Mouse (Mus musculus): ENCODE data around the gene Ctss. TPM values are rescaled to one million over a fixed set of nuclear protein-coding genes. Genes with fewer than 3 reads are reported as not detected.
"Not testable (repeated sequence)": the region's sequence is repeated elsewhere in the genome, so short reads cannot be mapped to it uniquely, and the experiment has no call there.

Ctss gene
- total RNA-seq, 2 experiments from 2014 or later, result 96.5 to 142 TPM

DNA sequence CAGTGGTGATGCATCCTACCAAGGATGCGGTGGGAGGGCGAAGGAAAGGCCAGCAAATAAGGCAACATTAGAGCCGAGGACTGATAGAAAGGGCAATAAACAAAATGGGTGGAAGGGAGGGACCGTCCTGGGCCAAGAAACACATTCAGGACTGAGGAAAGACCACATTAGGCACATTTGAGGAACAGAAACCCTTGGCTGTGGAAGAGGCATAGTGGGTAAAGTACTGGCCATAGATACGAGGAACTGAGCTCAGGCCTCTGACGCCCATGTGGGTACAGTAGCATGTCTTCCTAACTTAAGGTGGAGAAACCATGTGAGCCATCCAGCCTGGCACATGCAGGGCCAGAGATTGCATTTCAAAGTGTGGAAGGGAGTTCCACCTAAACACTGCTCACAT lies 3.2 kb downstream of the Ctss start:
- ATAC-seq (replicated peaks; ENCODE audit: low FRiP score, poor library complexity, severe bottlenecking), result no peak

DNA sequence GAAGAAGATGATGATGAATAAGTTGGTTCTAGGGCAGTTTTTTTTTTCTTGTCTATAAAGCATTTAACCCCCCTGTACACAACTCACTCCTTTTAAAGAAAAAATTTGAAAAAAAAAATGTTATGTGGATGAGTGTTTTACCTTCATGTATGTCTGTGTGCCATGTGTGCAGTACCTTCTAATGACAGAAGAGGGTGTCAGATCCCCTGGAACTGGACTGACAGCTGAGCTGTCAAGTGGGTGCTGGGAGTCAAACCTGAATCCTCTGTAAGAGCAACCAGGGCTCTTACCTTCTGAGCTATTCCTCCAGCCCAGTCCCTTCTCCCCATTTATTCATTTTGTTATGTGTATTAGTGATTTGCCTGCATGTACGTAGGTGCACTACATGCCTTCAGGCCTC lies 4.4 kb downstream of the Ctss start:
- ATAC-seq (replicated peaks; ENCODE audit: low FRiP score, poor library complexity, severe bottlenecking), result 0 out of 2 replicates have a peak, but pooled peaks have one; percentile 29

DNA sequence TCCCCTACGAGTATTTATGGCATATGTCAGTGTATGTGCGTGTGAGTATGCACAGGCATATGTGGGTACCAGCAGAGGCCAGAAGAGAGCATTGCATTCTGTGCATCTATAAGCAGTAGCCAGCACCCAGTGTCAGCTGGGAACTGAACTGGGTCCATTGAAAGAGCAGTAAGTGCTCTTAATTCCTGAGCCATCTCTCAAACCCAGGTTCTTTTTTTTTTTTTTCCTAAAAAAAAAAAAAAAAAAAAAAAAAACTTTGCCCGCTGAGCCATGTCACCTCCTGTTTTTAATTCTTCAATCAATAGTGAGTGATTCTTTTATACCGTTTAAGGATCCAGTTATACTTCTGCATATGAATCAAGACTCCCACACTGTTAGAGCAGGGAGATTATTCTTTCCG lies 6.8 kb downstream of the Ctss start:
- no peak for ATAC-seq (replicated peaks; ENCODE audit: low FRiP score, poor library complexity, severe bottlenecking)

DNA sequence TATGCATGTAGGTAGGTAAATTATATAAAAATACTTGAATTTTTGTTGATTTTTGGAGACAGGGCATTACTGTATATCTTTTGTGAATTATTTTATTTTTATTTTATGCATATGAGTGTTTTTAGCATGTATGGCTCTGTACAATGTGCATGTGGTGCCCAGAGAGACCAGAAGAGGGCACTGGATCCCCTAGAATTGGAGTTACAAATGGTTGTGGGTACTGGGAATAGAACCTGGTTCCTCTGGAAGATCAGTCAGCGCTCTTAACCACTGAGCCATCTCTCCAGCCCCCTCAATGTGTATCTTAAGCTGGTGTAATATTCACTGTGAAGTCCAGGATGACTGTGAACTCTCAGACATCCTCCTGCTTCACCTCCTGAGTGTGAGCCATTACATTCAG lies 8.3 kb downstream of the Ctss start:
- no peak for ATAC-seq (replicated peaks; ENCODE audit: low FRiP score, poor library complexity, severe bottlenecking)

DNA sequence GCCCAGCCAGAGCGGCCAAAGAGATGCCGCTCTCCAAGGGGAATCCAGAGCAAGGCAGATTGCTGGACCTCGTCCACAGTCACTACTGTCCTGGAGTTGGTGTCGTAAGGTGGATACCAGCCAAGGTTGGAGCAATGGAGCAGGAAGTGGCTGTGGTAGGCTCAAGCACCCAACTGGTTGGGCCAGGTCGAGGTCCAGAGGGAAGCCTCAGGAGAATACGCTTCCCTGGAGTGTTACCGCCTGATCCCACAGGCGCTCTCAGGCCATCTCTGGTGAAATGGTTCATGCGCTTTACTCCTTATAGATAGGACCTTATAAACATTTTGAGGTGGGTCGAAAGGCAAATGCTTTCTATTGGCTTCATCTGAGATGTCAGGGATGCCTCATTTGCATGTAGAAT lies 12.3 kb downstream of the Ctss start:
- no peak for ATAC-seq (replicated peaks; ENCODE audit: low FRiP score, poor library complexity, severe bottlenecking)

DNA sequence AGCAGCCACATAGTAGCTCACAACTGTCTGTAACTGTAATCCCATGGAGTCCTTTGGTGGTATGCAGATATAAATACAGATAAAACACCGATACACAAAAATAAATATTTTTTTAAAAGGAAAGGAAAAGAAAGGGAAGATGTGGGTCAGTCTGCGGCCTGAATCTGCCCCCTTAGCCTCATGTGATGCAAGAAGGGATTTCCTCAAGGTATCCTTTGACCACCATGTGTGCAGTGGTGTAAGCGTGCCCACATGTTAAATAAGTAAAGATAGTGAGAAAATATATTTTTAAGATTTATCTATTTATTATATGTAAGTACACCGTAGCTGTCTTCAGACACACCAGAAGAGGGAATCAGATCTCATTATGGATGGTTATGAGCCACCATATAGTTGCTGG lies 13.3 kb downstream of the Ctss start:
- no peak for ATAC-seq (replicated peaks; ENCODE audit: low FRiP score, poor library complexity, severe bottlenecking)

DNA sequence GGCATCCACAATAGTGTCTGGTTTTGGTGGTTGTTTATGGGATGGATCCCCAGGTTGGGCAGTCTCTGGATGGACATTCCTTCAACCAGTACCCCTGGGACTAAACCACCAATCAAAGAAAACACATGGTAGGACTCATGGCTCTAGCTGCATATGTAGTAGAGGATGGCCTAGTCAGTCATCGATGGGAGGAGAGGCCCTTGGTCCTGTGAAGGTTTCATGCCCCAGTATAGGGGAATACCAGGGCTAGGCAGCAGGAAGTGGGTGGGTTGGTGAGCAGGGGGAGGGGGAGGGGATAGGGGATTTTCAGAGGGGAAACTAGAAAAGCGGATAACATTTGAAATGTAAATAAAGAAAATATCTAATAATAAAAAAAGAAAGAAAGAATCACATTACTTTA lies 14.6 kb downstream of the Ctss start:
- not testable (repeated sequence) for ATAC-seq (replicated peaks; ENCODE audit: low FRiP score, poor library complexity, severe bottlenecking)

DNA sequence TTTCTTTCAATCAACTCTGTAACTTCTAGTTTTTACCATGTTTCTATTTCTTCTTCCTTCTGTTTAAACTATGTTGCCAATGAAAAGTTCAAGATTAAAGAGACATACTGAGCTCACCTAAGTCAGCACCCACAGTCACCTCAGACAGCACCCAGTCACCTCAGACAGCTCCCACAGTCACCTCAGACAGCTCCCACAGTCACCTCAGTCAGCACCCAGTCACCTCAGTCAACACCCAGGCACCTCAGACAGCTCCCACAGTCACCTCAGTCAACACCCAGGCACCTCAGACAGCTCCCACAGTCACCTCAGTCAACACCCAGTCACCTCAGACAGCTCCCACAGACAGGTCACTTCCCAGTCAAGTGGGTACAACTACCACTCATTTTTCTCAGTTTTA lies 15.6 kb downstream of the Ctss start:
- ATAC-seq (replicated peaks; ENCODE audit: low FRiP score, poor library complexity, severe bottlenecking), result peak; percentile 41; the same call in 1 of the 2 replicates

DNA sequence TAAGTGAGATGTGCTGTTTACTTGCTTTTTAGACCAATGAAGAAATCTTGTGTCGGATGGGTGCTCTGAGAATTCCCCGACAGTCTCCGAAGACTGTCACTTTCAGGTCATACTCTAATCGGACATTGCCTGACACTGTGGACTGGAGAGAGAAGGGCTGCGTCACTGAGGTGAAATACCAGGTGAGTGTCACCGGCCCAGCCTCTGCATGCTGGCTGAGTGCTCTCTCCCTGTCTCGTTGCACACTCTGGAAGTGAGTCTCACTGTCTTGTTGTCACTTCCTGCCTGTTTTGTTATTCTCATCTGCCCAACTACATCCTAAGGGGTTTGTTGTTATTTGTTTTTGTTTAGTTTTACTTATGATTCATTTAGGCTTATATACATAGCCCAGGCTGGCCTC lies 16.4 kb downstream of the Ctss start:
- ATAC-seq (replicated peaks; ENCODE audit: low FRiP score, poor library complexity, severe bottlenecking), result no peak

DNA sequence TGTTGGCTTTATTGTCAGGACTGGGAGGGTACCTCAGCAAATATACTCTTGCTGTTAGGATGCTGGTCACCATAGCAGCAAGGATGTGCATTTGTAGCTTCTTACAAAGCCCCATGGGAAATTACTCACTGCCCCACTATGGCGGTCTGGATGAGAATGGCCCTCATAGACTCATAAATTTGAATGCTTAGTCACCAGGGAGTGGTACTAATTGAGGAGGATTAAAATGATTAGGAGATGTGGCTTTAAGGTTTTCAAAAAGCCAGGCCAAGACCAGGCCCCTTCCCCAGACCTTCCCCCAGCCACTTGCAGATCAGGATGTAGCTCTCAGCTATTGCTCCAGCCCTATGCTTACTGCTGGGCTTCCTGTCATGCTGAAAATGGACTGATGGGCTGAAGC lies 23.6 kb downstream of the Ctss start:
- no peak for ATAC-seq (replicated peaks; ENCODE audit: low FRiP score, poor library complexity, severe bottlenecking)

DNA sequence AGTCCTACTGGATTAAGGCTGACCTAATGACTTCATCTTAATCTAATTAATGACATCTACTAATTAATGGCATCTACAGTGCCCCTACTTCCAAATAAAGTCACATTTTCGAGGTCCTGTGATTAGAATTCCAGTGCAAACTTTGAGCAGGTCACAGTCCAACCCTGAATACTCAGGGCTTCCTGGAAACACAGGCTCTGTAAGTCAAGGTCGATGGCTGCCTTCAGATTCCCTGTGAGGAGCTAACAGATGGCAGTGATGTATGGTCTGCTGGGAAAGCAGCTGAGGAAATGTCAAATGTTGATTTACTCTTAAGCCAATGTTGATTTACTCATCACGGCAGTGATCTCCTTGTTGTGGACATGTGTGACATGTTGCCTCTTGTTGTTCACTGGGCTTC lies 27.4 kb downstream of the Ctss start:
- ATAC-seq (replicated peaks; ENCODE audit: low FRiP score, poor library complexity, severe bottlenecking), result no peak

DNA sequence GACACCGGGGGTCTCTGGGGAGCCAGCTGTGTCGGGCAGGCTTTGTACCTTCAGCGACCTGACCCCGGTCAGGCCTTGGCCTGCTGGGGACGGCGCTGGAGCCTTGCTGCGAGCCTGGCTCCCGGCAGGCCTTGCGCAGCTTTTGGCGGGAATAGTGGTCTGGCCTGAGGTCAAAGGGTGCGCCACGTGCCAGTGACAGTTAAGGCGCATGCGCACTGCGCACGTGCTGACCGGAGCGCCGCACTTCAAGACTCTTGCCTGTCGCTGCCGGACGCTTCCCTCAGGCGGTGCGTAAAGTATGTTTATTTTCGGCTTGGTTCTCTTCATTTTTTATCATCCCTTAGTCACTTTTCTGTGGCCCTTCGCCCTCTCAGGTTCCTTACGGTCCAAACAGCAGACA lies 32.9 kb downstream of the Ctss start, which contains the start of gene Hormad1:
TSS of gene Hormad1 (plus strand) at position 241 of the 400 bp plus-strand sequence.
- 0 out of 2 replicates have a peak, but pooled peaks have one; percentile 32 for ATAC-seq (replicated peaks; ENCODE audit: low FRiP score, poor library complexity, severe bottlenecking)

DNA sequence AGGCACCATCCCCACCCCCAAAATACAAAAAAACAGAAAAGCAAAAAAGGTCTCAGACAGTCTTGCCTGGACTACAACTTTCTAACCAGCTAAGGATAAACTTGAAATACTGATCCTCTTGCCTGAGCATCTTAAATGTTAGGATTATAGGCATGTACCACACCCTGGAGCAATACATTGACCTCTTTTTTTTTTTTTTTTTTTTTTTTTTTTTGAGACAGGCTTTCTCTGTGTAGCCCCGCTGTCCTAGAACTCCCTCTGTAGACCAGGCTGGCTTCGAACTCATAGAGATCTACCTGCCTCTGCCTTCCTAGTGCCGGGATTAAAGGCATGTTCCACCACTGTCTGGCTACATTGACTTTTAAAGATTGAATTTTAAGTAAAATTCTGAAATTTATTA lies 34.2 kb downstream of the Ctss start:
- no peak for ATAC-seq (replicated peaks; ENCODE audit: low FRiP score, poor library complexity, severe bottlenecking)

DNA sequence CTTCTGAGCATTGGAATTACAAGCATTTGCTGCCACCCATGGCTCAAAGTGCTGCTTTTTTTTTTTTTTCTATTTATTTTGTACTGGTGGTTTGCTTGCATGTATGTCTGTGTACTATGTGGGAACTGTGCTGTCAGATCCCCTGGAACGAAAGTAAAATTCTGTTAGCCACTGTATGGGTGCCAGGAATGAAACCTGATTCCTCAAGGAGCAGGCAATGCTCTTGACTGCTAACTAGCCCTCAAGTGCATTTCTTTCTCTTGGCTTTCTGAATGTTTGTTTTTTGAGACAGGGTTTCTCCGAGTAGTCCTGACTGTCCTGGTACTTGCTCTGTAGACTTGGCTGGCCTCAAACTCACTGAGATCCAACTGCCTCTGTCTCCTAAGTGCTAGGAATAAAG lies 35.2 kb downstream of the Ctss start:
- ATAC-seq (replicated peaks; ENCODE audit: low FRiP score, poor library complexity, severe bottlenecking), result no peak

DNA sequence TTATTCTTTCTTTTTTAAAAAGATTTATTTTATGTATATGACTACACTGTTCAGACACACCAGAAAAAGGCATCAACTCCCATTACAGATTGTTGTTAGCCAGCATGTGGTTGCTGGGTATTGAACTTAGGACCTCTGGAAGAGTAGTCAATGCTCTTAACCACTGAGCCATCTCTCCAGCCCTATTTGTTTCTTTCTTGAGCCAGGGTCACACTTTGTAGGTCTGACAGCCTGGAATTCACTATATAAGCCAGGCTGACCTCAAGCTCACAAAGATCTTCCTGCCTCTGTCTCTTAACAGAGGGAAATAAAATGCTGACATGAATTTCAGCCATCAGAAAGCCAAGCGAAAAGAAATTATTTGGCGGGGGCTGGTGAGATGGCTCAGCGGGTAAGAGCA lies 43.0 kb downstream of the Ctss start:
- no peak for ATAC-seq (replicated peaks; ENCODE audit: low FRiP score, poor library complexity, severe bottlenecking)

DNA sequence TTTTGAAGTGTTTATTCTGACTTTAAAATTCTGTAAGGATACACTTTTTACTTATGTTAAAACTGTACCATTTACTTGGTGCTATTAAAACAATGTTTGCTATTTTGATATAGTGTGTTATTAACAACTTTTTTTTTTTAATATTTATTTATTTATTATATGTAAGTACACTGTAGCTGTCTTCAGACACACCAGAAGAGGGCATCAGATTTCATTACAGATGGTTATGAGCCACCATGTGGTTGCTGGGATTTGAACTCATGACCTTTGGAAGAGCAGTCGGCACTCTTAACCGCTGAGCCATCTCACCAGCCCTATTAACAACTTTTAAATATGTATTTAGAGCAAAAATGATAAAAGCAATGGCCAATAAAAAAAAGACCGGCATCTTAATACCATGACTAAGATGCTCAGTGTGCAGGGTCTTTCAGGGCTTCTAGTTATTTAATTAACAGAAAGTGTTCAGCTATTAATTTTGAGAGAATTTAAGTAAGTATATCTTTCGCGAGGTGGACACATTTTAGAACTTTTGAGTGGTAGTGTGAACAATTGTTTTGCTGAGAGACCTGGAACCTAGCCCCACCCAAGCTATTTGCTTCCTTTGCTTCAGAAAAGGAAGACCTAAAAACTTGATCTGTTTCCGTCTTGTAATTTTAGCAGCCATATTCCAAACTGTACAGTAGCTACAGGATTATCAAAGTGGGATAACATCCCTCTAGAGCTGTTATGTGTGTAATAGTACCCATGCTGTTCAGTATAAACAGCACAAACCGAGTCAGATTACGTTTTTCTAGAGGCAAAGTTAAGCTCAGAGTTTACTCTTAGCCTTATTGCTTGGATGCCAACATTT lies 61.4 kb downstream of the Ctss start:
- no peak for ATAC-seq (replicated peaks; ENCODE audit: low FRiP score, poor library complexity, severe bottlenecking)

DNA sequence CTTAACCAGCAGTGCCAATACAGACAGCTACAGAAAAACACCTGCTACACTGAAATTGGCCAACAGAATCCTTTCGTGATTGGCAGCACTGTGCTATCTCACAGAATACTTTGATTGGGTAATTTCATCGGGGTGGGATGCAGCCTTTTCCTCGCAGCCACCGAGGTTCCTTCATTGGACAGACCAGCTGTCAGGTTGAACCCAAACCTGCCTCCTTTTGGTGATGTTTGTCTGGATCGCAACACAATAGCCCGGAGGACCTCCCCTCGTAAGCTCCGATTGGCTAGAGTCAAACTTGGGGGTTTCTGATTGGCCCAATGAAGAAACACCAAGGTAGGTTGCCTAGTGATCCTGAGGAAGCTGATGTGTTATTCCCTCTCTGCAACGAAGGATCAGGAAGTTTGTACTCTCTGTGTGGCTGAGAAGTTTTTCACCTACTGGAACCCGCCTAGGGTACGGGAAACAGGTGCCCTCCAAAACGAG lies 62.1 kb downstream of the Ctss start, which contains the start of gene Golph3l:
TSS of gene Golph3l (plus strand) at position 331 of the 483 bp plus-strand sequence.
- peak; percentile 99 for ATAC-seq (replicated peaks; ENCODE audit: low FRiP score, poor library complexity, severe bottlenecking)

DNA sequence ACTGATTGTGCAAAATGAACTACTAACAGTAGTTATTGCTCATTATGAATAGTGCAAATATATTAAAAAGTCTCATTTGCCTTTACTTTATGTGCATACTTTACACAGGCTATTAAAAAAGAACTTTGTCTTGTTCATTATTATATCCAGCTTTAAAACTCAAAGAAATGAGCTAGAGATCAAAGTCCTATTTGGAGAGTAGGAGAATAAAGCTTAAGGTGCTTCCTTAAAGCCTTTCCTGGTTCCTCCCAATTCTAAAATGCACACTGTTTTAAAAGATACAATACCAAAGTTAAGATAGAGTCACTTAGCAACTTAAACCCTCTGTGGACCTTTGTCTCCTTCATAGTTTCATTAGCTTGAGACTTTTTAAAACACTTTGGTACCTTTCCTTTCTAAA lies 72.1 kb downstream of the Ctss start:
- ATAC-seq (replicated peaks; ENCODE audit: low FRiP score, poor library complexity, severe bottlenecking), result no peak

DNA sequence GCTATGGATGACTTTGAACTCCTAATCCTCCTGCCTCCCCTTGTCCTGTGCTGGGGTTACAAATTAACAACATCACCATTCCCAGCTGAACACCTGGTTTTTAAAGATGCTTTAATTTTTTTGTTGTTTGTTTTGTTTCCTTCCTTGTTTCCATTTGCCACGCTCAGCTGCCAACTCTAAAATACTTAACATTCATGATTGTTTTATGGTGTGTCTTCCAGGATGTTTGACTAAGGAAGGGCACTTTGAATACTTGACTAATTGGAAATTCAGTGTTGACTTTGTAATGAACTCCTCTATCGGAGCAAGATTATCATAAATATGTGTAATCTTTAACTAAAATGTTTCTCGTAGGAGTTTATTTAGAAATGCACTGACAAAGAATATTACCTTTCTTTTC lies 74.7 kb downstream of the Ctss start:
- ATAC-seq (replicated peaks; ENCODE audit: low FRiP score, poor library complexity, severe bottlenecking), result no peak

Data from erythroblast, adult 5-6 weeks (primary cell).